Mouse (Mus musculus) midbrain, embryonic 14.5 days (tissue): ENCODE measurements at regions not wholly inside any gene's neighbourhood (a gene's known extent, or its start where the extent isn't known, plus 50 kb on each side); places are given as distances from the start of the nearest gene placed in this dataset.

Source experiments
- ATAC-seq: fragments of 200-750 bp; cut with Nextera tagmentation; 2 replicates; pipeline ENCODE4 v1.8.0; 2017; ENCODE audit warnings: moderate number of reproducible peaks, moderate library complexity; ENCODE audit not compliant: low FRiP score, low TSS enrichment
- DNase-seq: peaks from one replicate; pipeline ENCODE4 v3.0.0-alpha.2; 2015
- H3K27ac ChIP-seq: fragments of 300-500 bp; sonication (generic); replicated peaks from 2 replicates; pipeline ENCODE4 v1.5.1; 2014; ENCODE audit warnings: mild to moderate bottlenecking, low read depth, low read length, moderate library complexity
- H3K27me3 ChIP-seq: fragments of 300-500 bp; sonication (generic); 2 replicates; pipeline ENCODE4 v1.6.1; 2014; ENCODE audit warnings: low read length, control low read depth, mixed read lengths; ENCODE audit not compliant: control insufficient read depth, insufficient read depth
- H3K36me3 ChIP-seq: fragments of 300-500 bp; sonication (generic); 2 replicates; pipeline ENCODE4 v1.6.1; 2014; ENCODE audit warnings: low read length, control low read depth; ENCODE audit not compliant: control insufficient read depth, insufficient read depth
- H3K4me1 ChIP-seq: fragments of 300-500 bp; sonication (generic); 2 replicates; pipeline ENCODE4 v1.6.1; 2014; ENCODE audit warnings: mild to moderate bottlenecking, antibody characterized with exemption, low read length, control low read depth; ENCODE audit not compliant: control insufficient read depth, insufficient read depth
- H3K4me2 ChIP-seq: fragments of 300-500 bp; sonication (generic); 2 replicates; pipeline ENCODE4 v1.6.1; 2014; ENCODE audit warnings: mild to moderate bottlenecking, low read length, moderate library complexity
- H3K4me3 ChIP-seq: fragments of 300-500 bp; sonication (generic); replicated peaks from 2 replicates; pipeline ENCODE4 v1.5.1; 2014; ENCODE audit warnings: low read depth, low read length
- H3K9ac ChIP-seq: fragments of 300-500 bp; sonication (generic); replicated peaks from 2 replicates; pipeline ENCODE4 v1.6.1; 2014; ENCODE audit warnings: mild to moderate bottlenecking, low read length, moderate library complexity
- H3K9me3 ChIP-seq: fragments of 300-500 bp; sonication (generic); 2 replicates; pipeline ENCODE4 v1.6.1; 2016; ENCODE audit warnings: low read length, control low read depth, mixed read lengths; ENCODE audit not compliant: control insufficient read depth
- WGBS: fragments of 180-500 bp; shearing (Covaris S2); extraction: QIAGEN DNeasy Blood & Tissue Kit; methylation state at CpG from one replicate; pipeline ENCODE4 v1.1.7; 2014; 5-methylcytosine and 5-hydroxymethylcytosine counted together

GRCm38 (mm10) chr15:6087208-6087607 lies 212.4 kb upstream of the Dab2 start:
- H3K27ac ChIP-seq = no peak overlapping the region
- no peaks in the 10 kb centered on the region for H3K4me1 ChIP-seq
- WGBS = 82% methylated on average over 3 of the region's 3 CpGs
- H3K36me3 ChIP-seq = no peaks in the 10 kb centered on the region
- no peaks in the 10 kb centered on the region for H3K27me3 ChIP-seq
- H3K9ac ChIP-seq = no peak overlapping the region
- ATAC-seq = no peak
- no peak overlapping the region for H3K4me3 ChIP-seq
- no peak for DNase-seq
- H3K4me2 ChIP-seq = no peak overlapping the region
- no peaks in the 10 kb centered on the region for H3K9me3 ChIP-seq

- H3K27me3 ChIP-seq = no peaks in the 10 kb centered on the region
- no peaks in the 10 kb centered on the region for H3K4me1 ChIP-seq
- H3K9ac ChIP-seq = no peak overlapping the region
- no peak for ATAC-seq
- DNase-seq = no peak
- H3K27ac ChIP-seq = no peak overlapping the region
- no peak overlapping the region for H3K4me3 ChIP-seq
- no peak overlapping the region for H3K4me2 ChIP-seq
- H3K36me3 ChIP-seq = no peaks in the 10 kb centered on the region
- WGBS = 90% methylated on average over 4 of the region's 4 CpGs
- no peaks in the 10 kb centered on the region for H3K9me3 ChIP-seq
These were observed 211.1 kb upstream of the Dab2 start for GRCm38 (mm10) chr15:6088498-6088897.

- no peak for ATAC-seq
- no peak overlapping the region for H3K27ac ChIP-seq
- H3K9me3 ChIP-seq = no peaks in the 10 kb centered on the region
- no peaks in the 10 kb centered on the region for H3K4me1 ChIP-seq
- H3K4me3 ChIP-seq = no peak overlapping the region
- no peaks in the 10 kb centered on the region for H3K36me3 ChIP-seq
- H3K4me2 ChIP-seq = no peak overlapping the region
- H3K9ac ChIP-seq = no peak overlapping the region
- 91% methylated on average over 3 of the region's 3 CpGs for WGBS
- no peaks in the 10 kb centered on the region for H3K27me3 ChIP-seq
- DNase-seq = no peak
These were observed 169.9 kb upstream of the Dab2 start for GRCm38 (mm10) chr15:6129697-6130096.

- Histone ChIP-seq H3K9ac (no peak overlapping the region), H3K4me2 (no peak overlapping the region), H3K4me1 (no peaks in the 10 kb centered on the region), H3K36me3 (no peaks in the 10 kb centered on the region), H3K27ac (no peak overlapping the region), H3K9me3 (no peaks in the 10 kb centered on the region), H3K4me3 (no peak overlapping the region), H3K27me3 (no peaks in the 10 kb centered on the region)
- no peak for DNase-seq
- no peak for ATAC-seq
These were observed 167.4 kb upstream of the Dab2 start for GRCm38 (mm10) chr15:6132216-6132615.

GRCm38 (mm10) chr15:6145071-6145470 lies 154.5 kb upstream of the Dab2 start:
- no peak overlapping the region for H3K4me3 ChIP-seq
- no peak for DNase-seq
- H3K9ac ChIP-seq = no peak overlapping the region
- H3K4me2 ChIP-seq = no peak overlapping the region
- 88% methylated on average over 2 of the region's 2 CpGs for WGBS
- H3K27me3 ChIP-seq = no peaks in the 10 kb centered on the region
- no peak for ATAC-seq
- no peaks in the 10 kb centered on the region for H3K9me3 ChIP-seq
- H3K36me3 ChIP-seq = no peaks in the 10 kb centered on the region
- no peak overlapping the region for H3K27ac ChIP-seq
- no peaks in the 10 kb centered on the region for H3K4me1 ChIP-seq

GRCm38 (mm10) chr15:6154706-6155105 lies 144.9 kb upstream of the Dab2 start:
- no peaks in the 10 kb centered on the region for H3K36me3 ChIP-seq
- ATAC-seq (no peak), DNase-seq (no peak)
- H3K9ac ChIP-seq = no peak overlapping the region
- 86% methylated on average over 9 of the region's 9 CpGs for WGBS
- no peak overlapping the region for H3K4me2 ChIP-seq
- H3K4me3 ChIP-seq = no peak overlapping the region
- no peaks in the 10 kb centered on the region for H3K4me1 ChIP-seq
- H3K9me3 ChIP-seq = no peaks in the 10 kb centered on the region
- no peak overlapping the region for H3K27ac ChIP-seq
- no peaks in the 10 kb centered on the region for H3K27me3 ChIP-seq

- DNase-seq = no peak
- no peaks in the 10 kb centered on the region for H3K9me3 ChIP-seq
- no peak overlapping the region for H3K27ac ChIP-seq
- no peaks in the 10 kb centered on the region for H3K36me3 ChIP-seq
- H3K4me2 ChIP-seq = no peak overlapping the region
- 80% methylated on average over 1 of the region's 1 CpGs for WGBS
- H3K27me3 ChIP-seq = no peaks in the 10 kb centered on the region
- ATAC-seq = no peak
- no peak overlapping the region for H3K4me3 ChIP-seq
- no peak overlapping the region for H3K9ac ChIP-seq
- H3K4me1 ChIP-seq = no peaks in the 10 kb centered on the region
These were observed 119.3 kb upstream of the Dab2 start for GRCm38 (mm10) chr15:6180261-6180660.

- WGBS = 94% methylated on average over 3 of the region's 3 CpGs
- H3K4me1 ChIP-seq = no peaks in the 10 kb centered on the region
These were observed 116.0 kb upstream of the Dab2 start for GRCm38 (mm10) chr15:6183627-6184026.

GRCm38 (mm10) chr15:6191845-6192244 lies 107.7 kb upstream of the Dab2 start:
- Histone ChIP-seq H3K9ac (no peak overlapping the region), H3K4me1 (no peaks in the 10 kb centered on the region), H3K27me3 (no peaks in the 10 kb centered on the region), H3K9me3 (no peaks in the 10 kb centered on the region), H3K4me3 (no peak overlapping the region), H3K4me2 (no peak overlapping the region), H3K36me3 (no peaks in the 10 kb centered on the region), H3K27ac (no peak overlapping the region)
- no peak for ATAC-seq
- DNase-seq = no peak

More at GRCm38 (mm10) chr15:6183627-6184026, 116.0 kb upstream of the Dab2 start:
- H3K36me3 ChIP-seq = no peaks in the 10 kb centered on the region
- H3K9me3 ChIP-seq = no peaks in the 10 kb centered on the region
- H3K4me3 ChIP-seq = no peak overlapping the region
- H3K9ac ChIP-seq = no peak overlapping the region
- no peak overlapping the region for H3K27ac ChIP-seq
- ATAC-seq (no peak), DNase-seq (no peak)
- H3K4me2 ChIP-seq = no peak overlapping the region
- H3K27me3 ChIP-seq = no peaks in the 10 kb centered on the region
